Mouse (Mus musculus) CH12.LX (cell line): ENCODE measurements around the gene Rin3. TPM values are rescaled to one million over a fixed set of nuclear protein-coding genes. Genes with fewer than 3 reads are reported as not detected.

Source experiments
- DNase-seq: peaks from one replicate; pipeline ENCODE4 v3.0.0-alpha.2; 2013; ENCODE audit errors: extremely low read depth
- H3K27ac ChIP-seq: 2 replicates; pipeline ENCODE4 v1.5.1; 2012; ENCODE audit warnings: low read depth, mild to moderate bottlenecking, control low read depth, moderate library complexity; ENCODE audit not compliant: insufficient read depth
- H3K27me3 ChIP-seq: replicated peaks from 2 replicates; pipeline ENCODE3; 2012; ENCODE audit warnings: inconsistent platforms
- H3K36me3 ChIP-seq, 2 experiments: replicated peaks in 1 of 2; 2 replicates each; pipeline versions ENCODE3 to v1.6.1; 2012; ENCODE audit warnings: inconsistent platforms in 1 of 2, low read length in 1 of 2, mild to moderate bottlenecking in 1 of 2, mixed read lengths in 1 of 2, moderate library complexity in 1 of 2; ENCODE audit not compliant: control insufficient read depth in 1 of 2, insufficient read depth in 1 of 2
- H3K4me1 ChIP-seq, 2 experiments: 2 replicates each; pipeline ENCODE4 v1.6.1; 2012; ENCODE audit warnings: inconsistent platforms in 1 of 2, moderate library complexity in 1 of 2; ENCODE audit not compliant: insufficient read depth in 2 of 2, control insufficient read depth in 1 of 2
- H3K4me2 ChIP-seq: 2 replicates; pipeline ENCODE4 v1.6.1; 2012; ENCODE audit warnings: low read depth, mild to moderate bottlenecking, control low read depth; ENCODE audit not compliant: poor library complexity, insufficient read depth, severe bottlenecking
- H3K4me3 ChIP-seq, 3 experiments: fragments of 150-350 bp in 1 of 3; sonication (generic) in 1 of 3; replicated peaks in 1 of 3; 2 replicates each; pipeline versions ENCODE3 to v1.5.1; 2011 to 2012; ENCODE audit warnings: low read depth in 2 of 3, low read length in 2 of 3, mild to moderate bottlenecking in 2 of 3, moderate library complexity in 2 of 3, control low read depth in 1 of 3, improper control_type of control experiment in 1 of 3, inconsistent platforms in 1 of 3, mixed read lengths in 1 of 3; ENCODE audit not compliant: poor library complexity in 1 of 3
- H3K79me2 ChIP-seq: replicated peaks from 2 replicates; pipeline ENCODE4 v1.6.1; 2012; ENCODE audit warnings: mild to moderate bottlenecking, moderate library complexity; ENCODE audit not compliant: control insufficient read depth, poor library complexity, insufficient read depth, severe bottlenecking; ENCODE audit errors: extremely low read depth
- H3K9ac ChIP-seq: 2 replicates; pipeline ENCODE4 v1.6.1; 2012; ENCODE audit warnings: low read depth, mild to moderate bottlenecking, control low read depth, moderate library complexity; ENCODE audit not compliant: insufficient read depth
- H3K9me3 ChIP-seq: replicated peaks from 2 replicates; pipeline ENCODE3; 2012; ENCODE audit warnings: low read length, inconsistent platforms, mixed read lengths
- CHD1 ChIP-seq: IDR thresholded peaks from 2 replicates; pipeline ENCODE4 v1.6.1; 2012; ENCODE audit warnings: low read depth, low read length, improper control_type of control experiment, inconsistent platforms
- E2F4 ChIP-seq: IDR thresholded peaks from 2 replicates; pipeline ENCODE4 v1.6.1; 2011; ENCODE audit warnings: low read depth, low read length, improper control_type of control experiment; ENCODE audit not compliant: insufficient replicate concordance
- ELF1 ChIP-seq: IDR thresholded peaks from 2 replicates; pipeline ENCODE4 v1.6.1; 2014; ENCODE audit warnings: low read depth, mild to moderate bottlenecking, inconsistent platforms, low read length, improper control_type of control experiment
- ETS1 ChIP-seq: conservative IDR thresholded peaks from 2 replicates; pipeline ENCODE4 v1.6.1; 2012; ENCODE audit warnings: low read depth, mild to moderate bottlenecking, inconsistent platforms, low read length, improper control_type of control experiment, moderate library complexity
- HCFC1 ChIP-seq: IDR thresholded peaks from 2 replicates; pipeline ENCODE4 v1.6.1; 2012; ENCODE audit warnings: low read depth, mild to moderate bottlenecking, inconsistent platforms, low read length, improper control_type of control experiment
- JUN ChIP-seq: IDR thresholded peaks from 2 replicates; pipeline ENCODE4 v1.6.1; 2011; ENCODE audit warnings: low read depth, mild to moderate bottlenecking, low read length, improper control_type of control experiment, moderate library complexity; ENCODE audit not compliant: insufficient read depth
- KAT2A ChIP-seq: IDR thresholded peaks from 2 replicates; pipeline ENCODE4 v1.6.1; 2012; ENCODE audit warnings: low read length, improper control_type of control experiment, inconsistent platforms; ENCODE audit not compliant: insufficient replicate concordance
- MAFK ChIP-seq: IDR thresholded peaks from 2 replicates; pipeline ENCODE4 v1.6.1; 2011; ENCODE audit warnings: low read length, improper control_type of control experiment; ENCODE audit not compliant: insufficient replicate concordance
- MAZ ChIP-seq: IDR thresholded peaks from 2 replicates; pipeline ENCODE4 v1.6.1; 2012; ENCODE audit warnings: low read depth, mild to moderate bottlenecking, inconsistent platforms, low read length, improper control_type of control experiment, moderate library complexity
- MXI1 ChIP-seq: IDR thresholded peaks from 2 replicates; pipeline ENCODE4 v1.6.1; 2011; ENCODE audit warnings: mild to moderate bottlenecking, low read depth, low read length, improper control_type of control experiment
- MYC ChIP-seq: IDR thresholded peaks from 2 replicates; pipeline ENCODE4 v1.6.1; 2011; ENCODE audit warnings: low read depth, mild to moderate bottlenecking, improper control_type of control experiment, low read length
- RAD21 ChIP-seq: IDR thresholded peaks from 2 replicates; pipeline ENCODE4 v1.6.1; 2011; ENCODE audit warnings: low read depth, mild to moderate bottlenecking, low read length, improper control_type of control experiment, moderate library complexity
- USF1 ChIP-seq: IDR thresholded peaks from 2 replicates; pipeline ENCODE4 v1.6.1; 2014; ENCODE audit warnings: low read depth, mild to moderate bottlenecking, inconsistent platforms, low read length, improper control_type of control experiment
- USF2 ChIP-seq: conservative IDR thresholded peaks from 2 replicates; pipeline ENCODE4 v1.6.1; 2011; ENCODE audit warnings: low read depth, low read length, improper control_type of control experiment
- ZC3H11A ChIP-seq: IDR thresholded peaks from 2 replicates; pipeline ENCODE4 v1.6.1; 2012; ENCODE audit warnings: low read depth, mild to moderate bottlenecking, inconsistent platforms, low read length, improper control_type of control experiment
- dilution Hi-C: fragments of 300-500 bp; cut with MboI; formaldehyde crosslinking; loops from 2 replicates; pipeline ENCODE4 v1.14.3; 2020; ENCODE audit warnings: low sequenced_read_pairs; ENCODE audit not compliant: extremely low pct_unique_long_range_greater_than_20kb, extremely low pct_ligation_motif_present
- in situ Hi-C: fragments of 300-500 bp; cut with MboI; formaldehyde crosslinking; loops from 3 replicates; pipeline ENCODE4 v1.14.3; 2019; ENCODE audit warnings: low sequenced_read_pairs, low pct_ligation_motif_present, low pct_unique_long_range_greater_than_20kb, mixed read lengths
- polyA plus RNA-seq: library from polyadenylated mRNA; unstranded; fragments of >175 nt; gene quantifications from 2 replicates; pipeline ENCODE4 v1.2.1, GENCODE M21; 2012; ENCODE audit warnings: low read depth; ENCODE audit not compliant: insufficient read length
- total RNA-seq, 2 experiments: library from RNA; depleted of rRNA; stranded (reverse); fragments of 300-350 nt in 1 of 2; fragments of >200 nt in 1 of 2; gene quantifications; 2 replicates each; pipeline ENCODE4 v1.2.3; 2012 to 2014

The Rin3 gene
- total and polyA plus RNA-seq, 3 experiments, result 2.4 to 10.0 (median 8.4) TPM

DNA sequence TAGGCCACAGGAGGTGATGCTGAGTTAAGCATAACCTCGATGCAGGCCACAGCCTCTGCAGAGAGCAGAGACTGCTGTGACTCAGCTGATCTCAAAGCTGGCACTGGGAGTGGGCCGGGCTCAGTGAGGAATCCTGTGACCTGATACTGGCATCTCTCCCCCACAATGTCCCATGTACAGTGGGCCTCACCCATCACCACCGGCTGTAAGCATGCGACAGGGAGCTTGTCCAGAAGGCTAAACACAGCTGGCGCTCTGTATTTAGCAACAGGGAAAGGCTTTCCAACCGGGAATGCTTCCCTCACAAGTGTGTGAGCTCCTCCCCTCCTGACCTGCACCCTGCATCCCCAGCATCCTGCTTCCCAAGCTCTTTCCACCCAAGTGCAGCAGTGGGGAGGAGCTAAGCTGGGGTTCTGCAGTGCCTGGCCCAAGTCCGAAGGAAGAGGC, 133.6 kb downstream of the Rin3 start:
- Histone ChIP-seq H3K9ac (no peak overlapping the region), H3K9me3 (peaks cover 2% of the 10 kb centered on the region), H3K4me3 (no peak overlapping the region), H3K27ac (no peak overlapping the region), H3K4me1 (peaks cover 0 to 19% of the 10 kb centered on the region in 2 experiments; a peak in 1 of 4 replicates), H3K79me2 (no peaks in the 10 kb centered on the region), H3K36me3 (peaks cover 8 to 60% of the 10 kb centered on the region in 2 experiments), H3K27me3 (no peaks in the 10 kb centered on the region), H3K4me2 (no peak overlapping the region)
- in situ Hi-C loops (no loop called here), dilution Hi-C loops (no loop called here)
- DNase-seq, result no peak
- no peak for TF ChIP-seq ELF1
- no peak for TF ChIP-seq MAZ

DNA sequence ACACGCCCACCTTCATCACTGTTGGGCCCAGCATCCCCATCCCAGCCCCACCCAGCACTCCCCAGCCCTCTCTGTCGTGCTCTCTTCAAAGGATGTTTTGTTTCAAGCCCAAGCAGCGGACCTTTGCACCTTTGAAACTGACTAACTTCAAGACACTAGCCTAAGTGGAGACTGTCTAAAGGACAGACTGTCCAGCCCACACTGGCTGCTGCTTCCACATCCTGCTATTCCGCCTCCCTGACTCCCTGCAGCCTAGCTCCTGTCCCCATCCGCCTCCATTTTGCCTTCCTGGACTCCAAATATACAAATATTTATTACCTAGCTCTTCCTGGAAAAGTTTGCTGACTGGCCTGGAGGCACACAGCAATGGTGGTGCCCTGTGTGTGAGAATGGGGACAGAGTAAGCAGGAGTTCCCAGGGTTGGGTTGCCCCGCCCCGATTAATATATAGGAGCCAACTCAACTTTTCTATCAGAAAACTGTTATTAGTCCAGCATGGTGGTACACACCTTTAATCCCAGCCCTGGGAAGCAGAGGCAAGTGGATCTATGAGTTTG, 134.2 kb downstream of the Rin3 start:
- no peak for DNase-seq
- H3K9ac ChIP-seq, result no peak overlapping the region
- dilution Hi-C loops, result no loop called here
- H3K27me3 ChIP-seq, result no peaks in the 10 kb centered on the region
- peaks cover 0 to 19% of the 10 kb centered on the region in 2 experiments; a peak in 1 of 4 replicates for H3K4me1 ChIP-seq
- in situ Hi-C loops, result no loop called here
- no peak overlapping the region for H3K27ac ChIP-seq
- no peaks in the 10 kb centered on the region for H3K79me2 ChIP-seq
- no peak overlapping the region for H3K4me2 ChIP-seq
- H3K36me3 ChIP-seq, result peaks cover 8 to 66% of the 10 kb centered on the region in 2 experiments
- no peak overlapping the region for H3K4me3 ChIP-seq
- H3K9me3 ChIP-seq, result peaks cover 2% of the 10 kb centered on the region
- no peak for TF ChIP-seq RAD21
- TF ChIP-seq MXI1, result no peak
- TF ChIP-seq MAFK, result no peak
- no peak for TF ChIP-seq E2F4
- no peak for TF ChIP-seq USF1
- TF ChIP-seq MYC, result no peak
- no peak for TF ChIP-seq KAT2A
- TF ChIP-seq ZC3H11A, result no peak
- no peak for TF ChIP-seq HCFC1
- no peak for TF ChIP-seq USF2
- no peak for TF ChIP-seq JUN
- TF ChIP-seq CHD1, result no peak
- TF ChIP-seq ETS1, result no peak
